Mouse (Mus musculus) C2C12 (cell line): ENCODE measurements at regions not wholly inside any gene's neighbourhood (a gene's known extent, or its start where the extent isn't known, plus 50 kb on each side); places are given as distances from the start of the nearest gene placed in this dataset.

Source experiments
- CTCF ChIP-seq: IDR thresholded peaks from one replicate; pipeline ENCODE4 v1.5.1; 2011; ENCODE audit not compliant: control insufficient read depth, insufficient read depth, insufficient read length
- FOSL1 ChIP-seq: IDR thresholded peaks from one replicate; pipeline ENCODE4 v1.8.0; 2011; ENCODE audit warnings: mild to moderate bottlenecking, low read length; ENCODE audit not compliant: poor library complexity, insufficient read depth, severe bottlenecking
- MAX ChIP-seq: IDR thresholded peaks from one replicate; pipeline ENCODE4 v1.6.1; 2011; ENCODE audit warnings: mild to moderate bottlenecking, control low read depth
- USF1 ChIP-seq: IDR thresholded peaks from one replicate; pipeline ENCODE4 v1.6.1; 2011; ENCODE audit warnings: low read depth, mild to moderate bottlenecking, control low read depth, moderate library complexity

- TF ChIP-seq CTCF (no peak), MAX (no peak), USF1 (no peak), FOSL1 (no peak)
Observed at GRCm38 (mm10) chr10:126452757-126453528, 448.2 kb downstream of the Atp23 start.
